Mouse (Mus musculus): Measurements from ENCODE around the gene C4bp.
A peak's percentile ranks its signal among the peaks of the same experiment; 100 is the strongest.
"Not testable (repeated sequence)": the region's sequence is repeated elsewhere in the genome, so short reads cannot be mapped to it uniquely, and the experiment has no call there.

Gene C4bp

DNA sequence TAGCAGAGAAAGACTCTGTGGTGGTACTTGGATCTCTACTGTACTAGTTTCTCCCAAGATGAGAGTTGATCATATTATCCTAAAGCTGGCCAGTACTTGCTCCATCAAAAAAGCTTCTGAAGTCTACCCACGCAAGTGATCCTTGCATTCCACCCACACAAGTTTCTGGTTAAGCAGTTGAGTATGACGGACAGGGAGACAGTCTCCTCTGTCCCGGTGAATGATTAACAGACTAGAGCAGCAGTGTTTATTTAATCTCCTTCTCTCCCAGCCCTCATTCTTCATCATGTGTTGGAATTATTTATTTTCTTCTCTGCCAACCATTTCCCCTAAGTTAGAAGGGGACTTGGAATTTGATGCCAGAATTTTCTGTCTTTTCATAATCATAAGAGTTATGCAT is at the start of gene C4bp:
C4bp (minus strand) TSS at position 179 of the 400 bp plus-strand sequence.
- no peak for DNase-seq (ENCODE audit: low spot score)

DNA sequence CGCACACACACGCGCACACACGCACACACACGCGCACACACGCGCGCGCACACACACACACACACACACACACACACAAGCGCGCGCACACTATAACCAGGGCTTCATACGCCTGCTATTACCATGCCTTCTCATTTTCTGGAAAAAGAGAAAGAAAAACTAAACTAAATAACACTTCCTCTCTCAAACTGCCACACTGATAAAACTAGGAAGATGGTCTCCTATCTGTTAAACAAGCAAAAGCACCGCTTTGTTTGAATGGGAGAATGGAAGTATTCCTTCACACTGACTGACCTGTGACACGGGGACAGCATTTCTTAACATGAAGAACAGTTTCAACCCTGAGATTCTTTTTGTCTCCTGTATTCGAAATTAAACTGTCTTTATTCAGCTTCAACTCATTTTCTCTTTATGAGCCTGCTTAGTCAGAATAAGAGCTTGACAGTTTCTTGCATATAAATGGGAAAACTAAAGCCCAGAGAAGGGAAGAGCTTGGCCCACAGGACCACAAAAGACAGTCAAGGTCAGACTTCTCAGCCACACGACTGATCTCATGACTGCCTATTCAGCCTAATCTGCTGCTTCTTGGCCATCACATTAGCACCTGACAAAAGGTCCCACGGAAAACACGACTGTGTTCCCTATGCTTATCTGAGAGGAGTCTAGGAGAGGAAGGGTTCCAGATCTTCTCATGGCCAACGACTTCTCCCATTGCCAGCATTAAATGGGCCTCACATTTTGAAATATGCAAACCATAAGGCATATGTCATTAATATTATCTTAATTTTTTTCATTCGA is 49.0 kb upstream of the C4bp start:
- DNase-seq (ENCODE audit: low spot score): no peak

- no peak for DNase-seq (ENCODE audit: low spot score)
These were observed 42.2 kb upstream of the C4bp start for GRCm38 (mm10) chr1:130703613-130704012.

DNA sequence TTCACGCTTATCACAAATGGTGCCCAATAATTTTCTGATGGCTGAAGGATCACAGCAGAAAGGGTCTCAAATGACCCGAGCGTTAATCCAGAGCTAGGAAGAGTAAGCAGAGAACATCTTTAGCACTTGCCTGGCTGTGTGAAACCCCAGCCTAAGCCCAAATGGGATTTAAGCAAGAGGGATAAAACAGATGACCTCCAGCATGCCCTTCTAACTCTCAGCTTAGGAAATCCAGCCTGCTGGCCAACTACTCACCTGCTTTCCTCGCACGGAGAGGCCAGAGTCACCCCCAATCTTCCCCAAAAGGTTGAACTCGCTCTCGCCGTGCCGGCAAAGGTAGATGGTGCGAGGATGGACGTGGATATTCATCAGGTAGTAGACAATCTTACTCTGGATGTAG is 40.5 kb upstream of the C4bp start:
- no peak for DNase-seq (ENCODE audit: low spot score)

DNA sequence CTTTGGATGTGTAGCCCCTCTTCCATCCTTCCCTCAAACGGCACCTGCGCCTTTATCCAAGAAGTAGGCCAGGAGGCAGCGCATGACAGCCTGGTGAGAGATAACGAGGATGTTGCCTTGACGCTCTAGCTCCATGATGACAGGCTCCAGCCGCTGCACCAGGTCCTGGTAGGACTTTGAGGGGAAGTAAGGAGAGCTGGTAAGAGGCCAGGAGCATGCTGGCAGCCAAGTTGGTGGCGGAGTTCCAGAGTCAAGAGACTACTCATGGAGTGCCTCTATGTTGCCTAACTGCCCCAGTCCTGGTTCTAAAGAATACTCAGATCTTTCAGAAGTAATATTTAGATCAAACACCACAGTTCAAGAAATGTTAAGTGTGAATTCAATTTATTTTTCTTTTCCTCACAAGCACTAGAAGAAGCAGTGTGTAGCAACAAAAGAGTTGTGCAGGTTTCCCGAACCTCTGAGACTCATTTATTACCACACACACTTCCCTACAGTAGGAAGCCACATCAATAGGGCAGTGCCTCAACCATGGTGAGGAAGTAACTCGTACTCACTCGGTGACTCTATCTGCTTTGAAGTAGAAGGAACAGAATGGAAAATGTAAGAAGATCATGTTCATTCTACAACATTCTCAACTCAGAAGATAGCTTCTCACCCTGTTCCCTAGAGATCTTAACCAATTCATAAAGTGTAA is 38.7 kb upstream of the C4bp start:
- DNase-seq (ENCODE audit: low spot score): no peak

DNA sequence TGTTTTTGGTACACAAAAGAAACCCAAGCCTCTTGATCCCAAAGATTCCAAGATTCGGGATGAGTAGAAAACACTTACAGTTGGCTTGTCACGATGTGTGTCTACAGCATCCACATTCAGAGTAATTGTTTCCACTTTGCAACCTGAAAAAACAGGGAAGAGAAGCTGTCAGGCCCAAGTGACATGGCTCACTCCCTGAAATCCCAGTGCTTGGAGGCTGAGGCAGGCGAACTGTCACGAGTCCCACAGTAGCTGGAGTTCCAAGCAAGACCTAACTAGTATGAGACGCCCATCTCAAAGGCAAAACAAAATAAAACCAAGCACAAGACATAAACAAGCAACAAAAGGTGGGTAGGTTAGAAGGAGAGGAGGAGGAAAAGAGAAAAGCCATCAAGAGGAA is 37.2 kb upstream of the C4bp start:
- no peak for DNase-seq (ENCODE audit: low spot score)

DNA sequence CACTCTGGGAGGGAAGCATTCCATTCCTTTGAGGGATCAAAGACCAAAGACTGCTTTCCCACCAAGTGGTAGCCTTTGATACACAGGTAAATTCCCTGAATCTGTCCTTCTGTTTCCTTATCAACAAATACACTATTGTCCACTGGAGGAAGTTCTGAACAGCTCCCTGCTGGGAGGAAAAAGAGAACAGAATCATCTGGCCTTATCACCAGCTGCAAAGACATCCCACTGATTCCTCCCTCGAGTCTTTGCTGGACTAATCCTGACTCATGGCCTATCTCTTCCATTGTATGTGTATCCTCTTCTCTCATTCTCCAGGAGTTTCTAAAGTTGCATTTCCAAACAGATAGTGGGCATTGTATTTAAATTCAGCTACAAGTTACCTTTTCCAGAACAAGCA is 22.5 kb upstream of the C4bp start:
- no peak for DNase-seq (ENCODE audit: low spot score)

GRCm38 (mm10) chr1:130681656-130682413 is 20.4 kb upstream of the C4bp start:
- DNase-seq (ENCODE audit: low spot score): no peak

GRCm38 (mm10) chr1:130681075-130681474 is 19.6 kb upstream of the C4bp start:
- DNase-seq (ENCODE audit: low spot score): no peak

DNA sequence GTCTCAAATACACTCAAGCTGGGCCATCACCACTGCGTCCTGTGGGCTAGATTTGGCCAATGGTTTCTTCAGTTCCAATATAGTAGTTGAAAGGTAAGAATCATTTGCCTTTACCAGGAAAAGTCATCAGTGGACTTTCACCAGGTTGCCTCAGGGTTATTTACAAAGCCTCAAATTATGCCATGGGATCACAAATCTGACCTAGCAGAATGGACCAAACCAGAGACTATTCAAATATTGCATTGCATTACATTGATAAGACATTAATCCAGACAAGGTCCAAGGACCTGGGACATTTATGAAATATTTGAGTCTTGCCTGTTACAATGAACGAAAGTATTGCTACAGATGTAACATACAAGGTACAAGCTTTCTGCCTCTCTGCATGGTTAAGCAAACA is 17.1 kb upstream of the C4bp start:
- no peak for DNase-seq (ENCODE audit: low spot score)

GRCm38 (mm10) chr1:130663576-130663975 is 2.1 kb upstream of the C4bp start:
- DNase-seq (ENCODE audit: low spot score): not testable (repeated sequence)

- DNase-seq (ENCODE audit: low spot score): not testable (repeated sequence)
These were observed 1.8 kb downstream of the C4bp start for GRCm38 (mm10) chr1:130659641-130660040.

GRCm38 (mm10) chr1:130644103-130644502 is 17.3 kb downstream of the C4bp start:
- no peak for DNase-seq (ENCODE audit: low spot score)

- DNase-seq (ENCODE audit: low spot score): no peak
These were observed 20.5 kb downstream of the C4bp start for GRCm38 (mm10) chr1:130640967-130641366.

DNA sequence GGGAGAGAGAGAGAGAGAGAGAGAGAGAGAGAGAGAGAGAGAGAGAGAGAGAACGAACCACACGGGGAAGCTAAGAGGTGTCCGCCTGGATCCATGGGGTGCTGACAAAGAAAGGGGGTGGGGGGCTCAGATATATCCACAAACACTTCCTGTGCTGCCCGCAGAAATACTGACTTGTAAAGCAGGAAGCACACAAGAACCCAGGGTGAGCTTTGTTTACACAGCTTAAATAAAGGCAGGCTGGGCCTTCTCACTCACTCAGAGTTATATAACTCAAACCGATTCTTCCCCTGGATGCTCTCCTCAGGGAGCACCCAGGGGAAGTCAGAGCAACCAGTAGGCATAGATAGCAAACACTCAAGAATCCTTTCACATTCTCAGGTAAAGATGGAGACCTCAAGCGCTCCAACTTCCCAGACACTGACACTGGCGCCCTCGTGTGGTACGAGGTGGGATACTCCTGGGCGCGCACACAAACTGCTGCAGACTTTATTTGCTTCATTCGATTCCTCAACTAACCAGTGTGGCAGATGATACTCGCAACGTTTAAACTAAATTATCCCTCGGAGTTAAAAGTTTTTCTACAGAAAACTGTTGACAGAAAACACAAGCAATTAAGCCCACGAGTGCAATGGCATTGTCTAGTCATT is 27.5 kb downstream of the C4bp start:
- DNase-seq (ENCODE audit: low spot score): peak; percentile 52

- DNase-seq (ENCODE audit: low spot score): no peak
These were observed 28.1 kb downstream of the C4bp start for GRCm38 (mm10) chr1:130633316-130633715.

- no peak for DNase-seq (ENCODE audit: low spot score)
These were observed 31.9 kb downstream of the C4bp start, which contains the start of gene Zp3r for GRCm38 (mm10) chr1:130629521-130629920. Zp3r (minus strand) TSS chr1:130629621.

DNA sequence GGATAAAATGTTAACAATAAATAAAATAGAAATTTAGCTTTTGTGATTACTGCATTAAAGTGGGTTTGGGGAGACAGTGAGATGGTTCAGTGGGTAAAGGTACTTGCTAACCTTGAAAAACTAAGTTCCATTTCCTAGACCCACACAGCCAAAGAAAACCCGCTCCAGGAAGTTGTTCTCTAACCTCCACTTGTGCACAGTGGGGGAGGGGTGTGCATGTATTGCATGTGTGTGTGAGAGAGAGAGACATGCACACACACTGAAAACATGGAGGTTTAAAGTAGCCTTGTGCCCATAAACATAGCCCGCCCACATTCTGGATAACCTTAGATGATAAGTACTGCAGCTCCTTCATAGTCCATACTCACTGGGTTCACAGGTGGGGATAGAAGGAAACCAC is 65.1 kb downstream of the C4bp start:
- DNase-seq (ENCODE audit: low spot score): no peak

GRCm38 (mm10) chr1:130588659-130589058 is 72.8 kb downstream of the C4bp start:
- no peak for DNase-seq (ENCODE audit: low spot score)

Data from c-Kit-positive CD71-positive TER-119-positive erythroid progenitor cells, embryonic 14.5 days (primary cell).